Mouse (Mus musculus): ENCODE measurements around the gene Atpaf1. TPM values are rescaled to one million over a fixed set of nuclear protein-coding genes. Genes with fewer than 3 reads are reported as not detected.

Gene Atpaf1
- polyA plus RNA-seq, 1 experiment: not detected

- no peak for TF ChIP-seq POLR2A (IDR thresholded peaks at IDR 0.05; ENCODE audit: insufficient read depth, low read depth, low read length)
- TF ChIP-seq CTCF (IDR thresholded peaks at IDR 0.05; ENCODE audit: insufficient read depth, low read depth, low read length): no peak
- 80% methylated on average over 8 of the region's 8 CpGs for WGBS
- no peak overlapping the region for H3K27ac ChIP-seq (ENCODE audit: insufficient read depth, low read depth, low read length)
Observed at GRCm38 (mm10) chr4:115848990-115849677, 64.5 kb downstream of the Atpaf1 start.

GRCm38 (mm10) chr4:115850111-115850510 lies 65.5 kb downstream of the Atpaf1 start:
- H3K4me1 ChIP-seq (ENCODE audit: control insufficient read depth, insufficient read depth, low read length): peaks cover 2% of the 10 kb centered on the region; the same call in 1 of the 2 replicates
- TF ChIP-seq POLR2A (IDR thresholded peaks at IDR 0.05; ENCODE audit: insufficient read depth, low read depth, low read length) (no peak), CTCF (IDR thresholded peaks at IDR 0.05; ENCODE audit: insufficient read depth, low read depth, low read length) (no peak)
- H3K4me3 ChIP-seq (ENCODE audit: insufficient read depth, low read depth, low read length): no peak overlapping the region
- H3K27ac ChIP-seq (ENCODE audit: insufficient read depth, low read depth, low read length): no peak overlapping the region
- 90% methylated on average over 2 of the region's 2 CpGs for WGBS

More at GRCm38 (mm10) chr4:115848990-115849677, 64.5 kb downstream of the Atpaf1 start:
- Histone ChIP-seq H3K4me3 (ENCODE audit: insufficient read depth, low read depth, low read length) (no peak overlapping the region), H3K4me1 (ENCODE audit: control insufficient read depth, insufficient read depth, low read length) (no peaks in the 10 kb centered on the region; the same call in 1 of the 2 replicates)

- Histone ChIP-seq H3K4me1 (ENCODE audit: control insufficient read depth, insufficient read depth, low read length) (peaks cover 6% of the 10 kb centered on the region; the same call in 1 of the 2 replicates), H3K27ac (ENCODE audit: insufficient read depth, low read depth, low read length) (no peak overlapping the region), H3K4me3 (ENCODE audit: insufficient read depth, low read depth, low read length) (no peak overlapping the region)
- TF ChIP-seq POLR2A (IDR thresholded peaks at IDR 0.05; ENCODE audit: insufficient read depth, low read depth, low read length) (no peak), CTCF (IDR thresholded peaks at IDR 0.05; ENCODE audit: insufficient read depth, low read depth, low read length) (no peak)
- 73% methylated on average over 2 of the region's 2 CpGs for WGBS
Observed at GRCm38 (mm10) chr4:115850631-115851030, 66.0 kb downstream of the Atpaf1 start.

DNA sequence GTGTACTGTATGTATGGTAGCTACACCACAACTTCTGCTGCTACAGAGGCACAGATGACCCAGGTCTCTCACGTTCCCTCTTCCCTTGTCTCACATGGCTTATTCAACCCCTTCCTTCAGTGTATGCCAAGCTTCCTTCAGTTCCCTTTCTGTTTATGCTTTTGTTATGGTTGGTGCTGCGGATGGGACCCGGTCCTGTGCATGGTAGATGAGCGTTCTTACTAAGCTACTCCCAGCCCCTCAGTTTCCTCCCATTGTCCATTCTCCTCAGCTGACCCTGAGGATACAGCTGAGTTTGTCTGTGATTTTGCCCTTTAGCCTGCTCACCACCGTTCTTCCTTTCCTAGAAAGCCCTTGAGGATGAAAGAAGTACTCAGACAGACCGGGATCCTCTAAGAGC lies 67.0 kb downstream of the Atpaf1 start:
- H3K4me3 ChIP-seq (ENCODE audit: insufficient read depth, low read depth, low read length): no peak overlapping the region
- no peak overlapping the region for H3K27ac ChIP-seq (ENCODE audit: insufficient read depth, low read depth, low read length)
- peaks cover 13% of the 10 kb centered on the region for H3K4me1 ChIP-seq (ENCODE audit: control insufficient read depth, insufficient read depth, low read length)
- TF ChIP-seq POLR2A (IDR thresholded peaks at IDR 0.05; ENCODE audit: insufficient read depth, low read depth, low read length): no peak
- no peak for TF ChIP-seq CTCF (IDR thresholded peaks at IDR 0.05; ENCODE audit: insufficient read depth, low read depth, low read length)
- WGBS: 88% methylated on average over 6 of the region's 6 CpGs

GRCm38 (mm10) chr4:115855100-115855499 lies 70.5 kb downstream of the Atpaf1 start:
- TF ChIP-seq CTCF (IDR thresholded peaks at IDR 0.05; ENCODE audit: insufficient read depth, low read depth, low read length): no peak
- no peak for TF ChIP-seq POLR2A (IDR thresholded peaks at IDR 0.05; ENCODE audit: insufficient read depth, low read depth, low read length)
- WGBS: 53% methylated on average over 6 of the region's 6 CpGs
- peaks cover 13% of the 10 kb centered on the region for H3K4me1 ChIP-seq (ENCODE audit: control insufficient read depth, insufficient read depth, low read length)
- no peak overlapping the region for H3K27ac ChIP-seq (ENCODE audit: insufficient read depth, low read depth, low read length)
- no peak overlapping the region for H3K4me3 ChIP-seq (ENCODE audit: insufficient read depth, low read depth, low read length)

DNA sequence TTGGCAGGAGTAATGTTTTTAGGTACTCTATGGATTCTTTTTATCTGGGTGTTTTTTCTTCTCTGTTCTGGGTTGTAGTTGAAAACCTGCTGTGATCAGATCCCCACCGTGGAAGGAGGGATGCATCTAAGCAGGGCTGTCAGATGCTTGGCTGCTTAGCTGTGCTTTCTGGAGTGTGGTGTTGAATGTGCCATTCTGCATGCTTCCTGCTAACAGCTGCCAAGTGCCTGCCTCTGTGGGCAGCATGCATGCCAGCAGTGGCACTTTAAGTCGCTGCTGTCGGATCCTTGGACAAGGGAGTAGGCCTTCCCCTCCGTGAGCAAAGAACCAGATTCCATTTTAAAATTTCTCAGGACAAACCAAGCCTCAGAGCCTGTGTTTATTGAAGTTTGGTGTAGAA lies 71.0 kb downstream of the Atpaf1 start:
- TF ChIP-seq CTCF (IDR thresholded peaks at IDR 0.05; ENCODE audit: insufficient read depth, low read depth, low read length) (no peak), POLR2A (IDR thresholded peaks at IDR 0.05; ENCODE audit: insufficient read depth, low read depth, low read length) (no peak)
- H3K4me1 ChIP-seq (ENCODE audit: control insufficient read depth, insufficient read depth, low read length): peaks cover 13% of the 10 kb centered on the region
- H3K27ac ChIP-seq (ENCODE audit: insufficient read depth, low read depth, low read length): no peak overlapping the region
- 21% methylated on average over 4 of the region's 4 CpGs for WGBS
- H3K4me3 ChIP-seq (ENCODE audit: insufficient read depth, low read depth, low read length): no peak overlapping the region

DNA sequence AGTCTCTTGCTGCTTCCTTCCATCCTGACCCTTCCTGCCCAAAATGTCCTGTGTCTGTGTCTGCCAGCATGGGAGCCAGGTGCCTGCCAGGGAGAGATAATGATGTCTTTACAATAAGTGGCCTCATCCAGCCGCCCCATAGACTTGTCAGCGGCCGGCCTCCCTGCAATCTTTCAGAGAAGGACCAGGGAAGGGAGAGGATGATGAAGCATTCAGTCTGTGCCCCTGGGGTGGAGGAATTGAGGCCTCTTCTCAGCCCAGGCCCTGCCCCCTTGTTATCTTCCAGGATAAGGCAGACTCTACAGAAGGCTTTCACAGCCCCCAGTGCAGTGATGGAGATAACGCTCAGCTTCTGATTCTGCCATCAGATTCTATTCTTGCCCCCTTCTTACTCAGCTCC lies 71.7 kb downstream of the Atpaf1 start:
- H3K4me3 ChIP-seq (ENCODE audit: insufficient read depth, low read depth, low read length): no peak overlapping the region
- WGBS: 79% methylated on average over 4 of the region's 4 CpGs
- H3K4me1 ChIP-seq (ENCODE audit: control insufficient read depth, insufficient read depth, low read length): peaks cover 13% of the 10 kb centered on the region
- H3K27ac ChIP-seq (ENCODE audit: insufficient read depth, low read depth, low read length): no peak overlapping the region
- TF ChIP-seq CTCF (IDR thresholded peaks at IDR 0.05; ENCODE audit: insufficient read depth, low read depth, low read length): no peak
- TF ChIP-seq POLR2A (IDR thresholded peaks at IDR 0.05; ENCODE audit: insufficient read depth, low read depth, low read length): no peak

- Histone ChIP-seq H3K27ac (ENCODE audit: insufficient read depth, low read depth, low read length) (no peak overlapping the region), H3K4me3 (ENCODE audit: insufficient read depth, low read depth, low read length) (no peak overlapping the region), H3K4me1 (ENCODE audit: control insufficient read depth, insufficient read depth, low read length) (peaks cover 13% of the 10 kb centered on the region)
- 82% methylated on average over 9 of the region's 9 CpGs for WGBS
- TF ChIP-seq POLR2A (IDR thresholded peaks at IDR 0.05; ENCODE audit: insufficient read depth, low read depth, low read length) (no peak), CTCF (IDR thresholded peaks at IDR 0.05; ENCODE audit: insufficient read depth, low read depth, low read length) (no peak)
Observed at GRCm38 (mm10) chr4:115857293-115857883, 72.8 kb downstream of the Atpaf1 start.

- WGBS: 74% methylated on average over 7 of the region's 7 CpGs
- H3K4me1 ChIP-seq (ENCODE audit: control insufficient read depth, insufficient read depth, low read length): no peaks in the 10 kb centered on the region
- H3K4me3 ChIP-seq (ENCODE audit: insufficient read depth, low read depth, low read length): no peak overlapping the region
- no peak overlapping the region for H3K27ac ChIP-seq (ENCODE audit: insufficient read depth, low read depth, low read length)
- TF ChIP-seq CTCF (IDR thresholded peaks at IDR 0.05; ENCODE audit: insufficient read depth, low read depth, low read length): no peak
- TF ChIP-seq POLR2A (IDR thresholded peaks at IDR 0.05; ENCODE audit: insufficient read depth, low read depth, low read length): no peak
Observed at GRCm38 (mm10) chr4:115863352-115863751, 78.7 kb downstream of the Atpaf1 start.
